Mouse (Mus musculus) cerebral cortex, adult 2 months (tissue): ENCODE results near the gene Svop.

ENCODE experiments used
- whole genome bisulfite sequencing: fragments of 180-500 bp; shearing (Covaris S2); methylation state at CpG from one replicate; pipeline ENCODE4 v1.1.7; 2018; 5-methylcytosine and 5-hydroxymethylcytosine counted together

Svop gene

DNA sequence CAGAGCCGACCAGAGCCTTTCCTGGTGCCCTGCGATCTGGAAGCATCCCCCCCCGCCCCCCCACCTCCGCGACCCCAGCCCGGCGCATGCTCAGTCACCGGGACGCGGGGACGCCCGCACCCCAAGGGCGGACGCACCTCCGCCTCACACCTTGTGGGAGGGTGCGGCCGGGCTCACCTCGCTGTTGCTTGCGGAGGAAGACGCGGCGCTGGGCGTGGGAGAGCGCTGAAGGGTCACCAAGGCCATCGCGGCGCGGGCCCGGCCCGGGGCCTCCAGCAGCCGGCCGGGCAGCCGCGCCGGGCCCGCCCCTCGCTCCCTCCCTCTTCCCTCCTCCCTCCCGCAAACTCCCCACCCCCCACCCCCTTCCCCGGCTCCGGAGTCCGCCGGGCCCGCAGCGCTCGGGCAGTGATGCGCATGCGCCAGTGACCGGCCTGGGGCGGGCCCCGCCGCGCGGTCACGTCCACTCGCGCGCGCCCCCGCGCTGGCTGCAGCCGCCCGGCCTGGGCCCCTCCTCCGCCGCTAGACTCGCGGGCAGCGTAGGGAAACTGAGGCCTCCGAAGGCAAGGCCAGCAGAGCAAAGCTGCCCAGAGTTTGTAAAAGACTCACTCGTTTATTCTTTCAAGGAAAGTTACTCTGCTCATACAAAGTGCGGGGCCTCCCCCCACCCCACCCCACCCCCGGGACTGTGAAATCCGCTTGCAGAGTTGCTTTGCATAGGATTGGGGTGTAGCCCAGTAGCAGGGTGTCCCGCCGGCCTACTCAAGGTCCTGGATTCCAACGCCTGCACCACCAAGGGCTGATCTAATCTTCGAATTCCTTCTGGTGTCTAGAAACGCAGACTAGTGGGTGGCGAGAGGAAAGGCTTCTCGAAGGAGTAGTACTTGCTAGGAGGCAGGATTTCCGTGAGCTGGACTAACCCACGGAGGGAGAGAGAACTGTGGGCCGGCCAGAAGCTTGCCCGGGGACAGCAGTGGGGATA, 97.6 kb downstream of the Svop start, which contains the start of gene Ssh1:
Ssh1 (minus strand) TSS at position 408 of the 979 bp plus-strand sequence.
- under 1% methylated on average over 79 of the region's 83 CpGs for WGBS

DNA sequence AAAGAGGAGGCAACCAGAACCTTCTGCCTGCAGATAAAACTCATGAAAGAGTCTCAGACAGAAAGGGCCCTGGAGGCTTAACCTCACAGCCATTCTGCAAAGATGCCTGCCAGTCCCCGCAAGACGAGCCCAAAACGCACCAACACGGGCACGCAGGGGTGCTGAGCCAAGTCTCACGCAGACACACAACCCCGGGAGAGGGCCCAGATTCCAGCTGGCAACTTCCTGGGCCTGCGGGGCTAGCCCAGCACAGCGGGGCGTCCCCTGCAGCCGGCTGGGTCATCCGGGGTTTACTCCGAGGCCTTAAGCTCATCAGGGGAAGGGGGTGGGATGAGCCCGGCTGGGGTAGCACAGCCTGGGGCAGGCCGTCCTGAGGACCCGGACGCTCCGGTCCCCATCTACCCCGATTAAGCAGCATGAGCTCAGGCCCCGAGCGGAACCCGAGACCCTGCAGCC, 98.3 kb downstream of the Svop start:
- WGBS = under 1% methylated on average over 22 of the region's 22 CpGs

GRCm38 (mm10) chr5:113992339-113992831, 99.0 kb downstream of the Svop start:
- WGBS = 18% methylated on average over 12 of the region's 12 CpGs

GRCm38 (mm10) chr5:113991141-113991540, 100.2 kb downstream of the Svop start:
- 66% methylated on average over 7 of the region's 7 CpGs for whole genome bisulfite sequencing

- 91% methylated on average over 5 of the region's 5 CpGs for WGBS
Observed at GRCm38 (mm10) chr5:113990593-113990992, 100.8 kb downstream of the Svop start.

GRCm38 (mm10) chr5:113989437-113990024, 101.8 kb downstream of the Svop start:
- 71% methylated on average over 20 of the region's 20 CpGs for WGBS

GRCm38 (mm10) chr5:113986182-113986961, 105.0 kb downstream of the Svop start:
- 47% methylated on average over 9 of the region's 9 CpGs for WGBS

- 85% methylated on average over 2 of the region's 2 CpGs for WGBS
Observed at GRCm38 (mm10) chr5:113985737-113986136, 105.6 kb downstream of the Svop start.

DNA sequence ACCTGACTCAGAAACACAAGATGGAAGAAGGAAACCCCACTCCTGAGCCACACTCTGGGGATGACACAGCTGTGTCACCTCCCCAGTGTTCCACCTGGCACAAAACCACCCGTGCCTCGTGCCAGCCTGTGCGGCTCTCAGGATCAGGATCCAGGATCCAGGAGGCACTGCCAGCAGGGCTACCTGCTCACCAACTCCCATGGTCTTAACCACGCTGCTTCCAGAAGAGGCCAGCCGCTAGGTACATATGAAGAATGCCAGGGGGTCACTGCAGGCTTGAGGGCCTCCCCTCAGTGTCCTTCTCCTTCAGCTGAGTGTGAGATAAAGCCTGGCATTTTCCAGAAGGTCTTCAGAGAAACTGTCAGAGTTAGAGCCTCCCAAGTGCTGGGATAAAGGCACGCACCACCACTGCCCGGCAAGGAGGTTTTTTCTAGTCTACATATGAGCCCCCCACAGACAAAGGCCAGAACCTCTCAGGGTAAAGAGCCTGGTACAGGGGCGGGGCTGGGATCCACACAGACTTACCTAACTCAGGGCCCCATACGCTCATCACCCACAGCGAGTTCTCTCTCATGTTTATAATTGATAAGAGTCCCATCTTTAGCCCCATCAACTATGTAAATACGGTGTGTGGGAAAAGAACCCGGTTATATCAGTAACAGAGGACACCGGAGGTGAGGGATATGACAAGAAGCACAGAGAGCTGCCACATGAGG, 107.2 kb downstream of the Svop start:
- WGBS = 89% methylated on average over 13 of the region's 13 CpGs

- WGBS = 61% methylated on average over 6 of the region's 6 CpGs
Observed at GRCm38 (mm10) chr5:113983541-113983940, 107.8 kb downstream of the Svop start.

DNA sequence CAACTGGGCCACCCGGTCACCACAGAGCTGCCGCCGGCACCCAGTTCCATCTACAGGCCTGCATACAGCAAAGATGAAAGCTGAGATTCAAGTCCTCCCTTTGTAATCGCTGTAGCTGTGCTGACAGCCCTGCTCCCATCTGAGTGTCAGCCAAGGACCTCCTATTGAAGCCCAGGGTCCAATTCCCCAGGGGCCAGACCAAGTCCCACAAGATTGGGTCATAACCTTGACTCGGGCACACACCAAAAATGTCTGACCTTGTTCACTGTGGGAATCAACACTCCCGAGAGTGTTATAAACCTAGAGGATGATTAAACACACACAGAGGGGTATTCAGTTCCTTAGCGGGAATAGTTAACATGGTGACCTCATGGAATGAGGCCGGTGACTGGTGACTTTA, 109.5 kb downstream of the Svop start:
- 76% methylated on average over 8 of the region's 8 CpGs for WGBS

- WGBS = 78% methylated on average over 6 of the region's 6 CpGs
Observed at GRCm38 (mm10) chr5:113981171-113981570, 110.2 kb downstream of the Svop start.

DNA sequence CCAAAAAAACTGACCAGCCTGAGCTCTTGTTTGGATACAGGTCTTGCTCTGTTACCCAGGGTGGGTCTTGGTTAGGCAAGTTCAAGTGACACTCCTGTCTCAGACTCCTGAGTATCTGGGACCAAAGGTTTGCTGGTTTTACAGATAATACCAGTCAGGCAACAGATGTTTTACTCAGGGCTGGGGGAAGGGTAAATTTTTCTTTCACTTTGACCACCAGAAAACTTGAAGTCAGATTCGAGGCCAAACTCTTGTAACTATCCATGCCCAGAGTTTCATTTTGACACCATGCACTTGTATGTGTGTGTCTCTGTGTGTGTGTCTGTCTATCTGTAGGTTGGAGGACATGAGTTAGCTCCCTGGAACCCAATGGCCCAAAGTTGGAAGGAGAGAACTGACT, 110.9 kb downstream of the Svop start:
- 83% methylated on average over 1 of the region's 1 CpGs for WGBS

- WGBS = 59% methylated on average over 8 of the region's 8 CpGs
Observed at GRCm38 (mm10) chr5:113977309-113977708, 114.1 kb downstream of the Svop start.
